In the genomic region with DNA sequence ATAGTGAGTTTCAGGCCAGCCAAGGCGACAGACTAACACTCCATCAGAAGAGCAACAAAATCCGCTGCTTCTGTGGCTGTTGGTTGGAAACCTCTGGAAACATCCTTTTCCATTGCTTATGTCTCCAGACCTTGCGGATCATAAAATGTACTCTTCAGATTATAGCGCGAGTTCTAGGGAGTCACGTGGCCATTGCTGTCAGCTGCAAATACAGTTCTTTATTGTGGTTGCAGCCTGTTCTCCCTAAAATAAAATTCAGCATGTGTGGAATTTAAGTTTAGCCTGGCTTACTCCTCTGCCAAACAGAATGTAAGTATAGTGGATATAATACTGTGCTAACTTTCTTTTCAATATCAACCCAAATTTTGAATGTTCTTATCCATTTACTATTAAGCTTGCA, we compare ENCODE assay signal across 24 mouse cellular contexts.
DNase-seq lines count a peak whose midpoint lies in the region; ATAC-seq and TF ChIP-seq lines count a peak whose summit lies in the region.
"Had no signal": no experiment of that assay in that cellular context is flagged by ENCODE, and none has a peak within 500 bp of the region (broad histone marks: within the 10 kb centered on the region; RNA-seq: fewer than 3 reads in every experiment).

No protein-coding gene starts in this region.

- TF ChIP-seq CTCF in forebrain, postnatal 0 days (IDR thresholded peaks at IDR 0.05; ENCODE audit: low read depth), result no peak

- no peaks in the 10 kb centered on the region for H3K4me1 ChIP-seq in forebrain, postnatal 0 days (ENCODE audit: insufficient read depth)
- H3K4me1 ChIP-seq in forebrain, embryonic 11.5 days (replicated peaks; ENCODE audit: control insufficient read depth, insufficient read depth, low read length), result no peaks in the 10 kb centered on the region
- H3K4me1 ChIP-seq: forebrain, embryonic 10.5 days; heart, embryonic 10.5 days had no signal

- H3K27ac ChIP-seq in forebrain, postnatal 0 days (ENCODE audit: low read depth, low read length), result no peak overlapping the region
- no peak overlapping the region for H3K27ac ChIP-seq in forebrain, embryonic 11.5 days (ENCODE audit: low read depth, low read length)
- H3K27ac ChIP-seq: forebrain, embryonic 10.5 days; heart, adult 2 months; heart, embryonic 10.5 days; heart, embryonic 13.5 days; hindbrain, embryonic 14.5 days; hindbrain, postnatal 0 days had no signal

- no peak overlapping the region for H3K4me2 ChIP-seq in forebrain, postnatal 0 days (ENCODE audit: low read depth)
- H3K4me2 ChIP-seq in forebrain, embryonic 11.5 days (ENCODE audit: low read depth, low read length, severe bottlenecking), result no peak overlapping the region
- H3K4me2 ChIP-seq: heart, embryonic 13.5 days; hindbrain, embryonic 14.5 days had no signal

- DNase-seq in forebrain, postnatal 0 days, result peak; percentile 50
- DNase-seq in forebrain, embryonic 11.5 days (ENCODE audit: low spot score), result no peak
- DNase-seq in left cerebral cortex, adult 11 months (ENCODE audit: low spot score), result peak; percentile 22
- no peak for DNase-seq in left cerebral cortex, adult 8-10 months (ENCODE audit: low spot score in 2 of 2)
- DNase-seq in right cerebral cortex, adult 18-20 months, result peak; percentile 26
- no peak for DNase-seq in right cerebral cortex, postnatal 25 days
- DNase-seq: adrenal gland, adult 8-10 months; adrenal gland, postnatal 25 days; cerebellum, adult 18-20 months; cerebellum, adult 9-10 months; cerebellum, postnatal 14 days; gastrocnemius, postnatal 10 days; gastrocnemius, postnatal 36 days; heart, adult 2 months; heart, postnatal 14 days; heart, postnatal 4 days had no signal

- WGBS in forebrain, postnatal 0 days, result 86% methylated on average over 6 of the region's 6 CpGs
- 98% methylated on average over 6 of the region's 6 CpGs for WGBS in forebrain, embryonic 11.5 days

- no peaks in the 10 kb centered on the region for H3K27me3 ChIP-seq in forebrain, postnatal 0 days (ENCODE audit: insufficient read depth, low read length)
- H3K27me3 ChIP-seq in forebrain, embryonic 11.5 days (ENCODE audit: control insufficient read depth, insufficient read depth, low read length), result no peaks in the 10 kb centered on the region
- H3K27me3 ChIP-seq: heart, embryonic 13.5 days had no signal

- H3K9ac ChIP-seq in forebrain, postnatal 0 days, result no peak overlapping the region
- no peak overlapping the region for H3K9ac ChIP-seq in forebrain, embryonic 11.5 days (ENCODE audit: low read length)
- H3K9ac ChIP-seq: heart, embryonic 13.5 days; hindbrain, embryonic 14.5 days had no signal

- no peaks in the 10 kb centered on the region for H3K36me3 ChIP-seq in forebrain, postnatal 0 days (ENCODE audit: insufficient read depth)
- no peaks in the 10 kb centered on the region for H3K36me3 ChIP-seq in forebrain, embryonic 11.5 days (ENCODE audit: control insufficient read depth, insufficient read depth, low read length)
- H3K36me3 ChIP-seq: forebrain, embryonic 10.5 days; heart, embryonic 10.5 days; heart, embryonic 13.5 days had no signal

- no peak overlapping the region for H3K4me3 ChIP-seq in forebrain, postnatal 0 days (ENCODE audit: low read depth, low read length)
- H3K4me3 ChIP-seq in forebrain, embryonic 11.5 days (ENCODE audit: low read depth, low read length), result no peak overlapping the region
- H3K4me3 ChIP-seq: forebrain, embryonic 10.5 days; heart, adult 2 months; heart, embryonic 10.5 days; heart, embryonic 13.5 days had no signal

- ATAC-seq in forebrain, postnatal 0 days, result peak; percentile 34; the same call in 1 of the 2 replicates
- ATAC-seq in forebrain, embryonic 11.5 days (replicated peaks; ENCODE audit: low FRiP score), result no peak
- no peak for ATAC-seq in inflammation-experienced regulatory T-cells, adult 6 months
- ATAC-seq: activated CD4-positive, CD25-positive, alpha-beta regulatory T cell, adult 4 months; forebrain, embryonic 14.5 days; hindbrain, postnatal 0 days had no signal

- no peaks in the 10 kb centered on the region for H3K9me3 ChIP-seq in forebrain, postnatal 0 days (ENCODE audit: low read length)
- no peaks in the 10 kb centered on the region for H3K9me3 ChIP-seq in forebrain, embryonic 11.5 days (ENCODE audit: control insufficient read depth, low read length)
- H3K9me3 ChIP-seq: forebrain, embryonic 10.5 days; heart, embryonic 10.5 days; heart, embryonic 13.5 days had no signal

Comparison
In these comparisons a context has a peak if more than half of its experiments do, and no peak if none do; other contexts are left out.
1. DNase-seq: peak in forebrain, postnatal 0 days (single experiment), left cerebral cortex, adult 11 months (single experiment) and right cerebral cortex, adult 18-20 months (single experiment); none in forebrain, embryonic 11.5 days (single experiment), left cerebral cortex, adult 8-10 months (0 of 2) and right cerebral cortex, postnatal 25 days (single experiment).